Mouse (Mus musculus) erythroblast, embryonic 14.5 days (primary cell): ENCODE data around the gene Plekhg5.

ENCODE experiments used
- GATA1 ChIP-seq: IDR thresholded peaks from 2 replicates; pipeline ENCODE4 v1.6.1; 2012; ENCODE audit warnings: low read length, inconsistent platforms, mixed read lengths
- TAL1 ChIP-seq: IDR thresholded peaks from 3 replicates; pipeline ENCODE4 v1.6.1; 2012; ENCODE audit warnings: low read length, inconsistent platforms, mixed read lengths

DNA sequence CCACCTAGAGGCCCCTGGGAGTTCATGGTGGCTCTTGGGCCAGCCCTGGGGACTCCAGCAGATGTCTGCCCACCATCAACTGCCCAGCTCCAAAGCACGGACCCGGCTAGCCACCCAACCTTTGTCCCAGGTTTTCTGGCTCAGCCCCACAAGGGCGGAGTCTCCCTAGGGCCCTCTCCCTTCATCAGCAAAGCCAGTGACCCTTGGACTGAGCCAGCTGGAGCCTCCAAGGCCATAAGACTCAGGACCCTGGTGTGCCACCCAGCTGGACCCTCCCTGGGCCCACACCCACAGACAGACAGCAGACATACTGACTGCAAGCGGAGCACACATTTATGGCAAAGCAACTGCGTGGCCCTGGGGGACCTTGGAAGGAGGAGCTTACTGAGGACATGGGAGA is 56.5 kb downstream of the Plekhg5 start:
- TF ChIP-seq GATA1 (no peak), TAL1 (no peak)
